Mouse (Mus musculus) olfactory bulb, adult 2 months (tissue): ENCODE data around the gene Myrf.

Source experiments
- CTCF ChIP-seq: fragments of 200-500 bp; IDR thresholded peaks from 2 replicates; pipeline ENCODE4 v1.5.1; 2012; ENCODE audit warnings: low read depth, mild to moderate bottlenecking, low read length, moderate library complexity; ENCODE audit not compliant: insufficient read depth
- POLR2A ChIP-seq: fragments of 200-500 bp; IDR thresholded peaks from 2 replicates; pipeline ENCODE4 v1.6.1; 2012; ENCODE audit warnings: mild to moderate bottlenecking, low read depth, low read length, moderate library complexity; ENCODE audit not compliant: insufficient read depth

- no peak for TF ChIP-seq CTCF
- TF ChIP-seq POLR2A = no peak
Measured at GRCm38 (mm10) chr19:10276483-10277144, 36.1 kb upstream of the Myrf start.
